Mouse (Mus musculus): ENCODE results near the gene Gpalpp1.

DNA sequence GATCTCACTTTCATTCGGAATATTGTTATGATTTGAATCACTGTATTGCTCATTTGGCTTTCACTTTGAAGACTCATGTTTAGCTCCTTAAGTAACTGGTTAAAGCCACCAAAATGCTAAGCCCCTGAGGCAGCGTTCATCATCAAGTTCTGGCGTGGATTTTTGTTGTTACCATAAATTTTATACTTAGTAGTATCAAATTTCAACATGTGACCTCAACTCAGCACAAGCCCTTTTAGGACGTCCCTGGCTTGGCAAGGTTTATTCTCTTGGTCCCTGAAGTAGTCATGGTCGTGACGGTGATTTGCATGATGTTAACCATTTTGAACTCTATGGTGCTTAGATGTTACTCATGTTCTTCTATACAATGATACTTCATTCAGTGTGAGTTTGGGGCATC, 36.5 kb upstream of the Gpalpp1 start:
- TF ChIP-seq TCF12 (IDR thresholded peaks at IDR 0.05; ENCODE audit: low read depth, low read length) (no peak), JUND (conservative IDR thresholded peaks at IDR 0.05; ENCODE audit: low read depth, low read length) (no peak), MXI1 (IDR thresholded peaks at IDR 0.05; ENCODE audit: low read depth, low read length) (no peak)
